Mouse (Mus musculus) MEL (cell line): ENCODE data around the gene Dhh. TPM values are rescaled to one million over a fixed set of nuclear protein-coding genes. Genes with fewer than 3 reads are reported as not detected.
A peak's percentile ranks its signal among the peaks of the same experiment; 100 is the strongest.

Source experiments
- DNase-seq: peaks from one replicate; pipeline ENCODE4 v3.0.0; 2011; ENCODE audit warnings: low read depth, low spot score
- H3K27ac ChIP-seq: 2 replicates; pipeline ENCODE4 v1.5.1; 2012; ENCODE audit warnings: low read depth, mild to moderate bottlenecking, control low read depth, low read length, moderate library complexity; ENCODE audit not compliant: control insufficient read depth
- H3K27me3 ChIP-seq, 2 experiments: fragments of 150-350 bp in 1 of 2; sonication (generic) in 1 of 2; 2 replicates each; pipeline ENCODE4 v1.6.1; 2012; ENCODE audit warnings: low read length in 2 of 2, mild to moderate bottlenecking in 2 of 2, improper control_type of control experiment in 1 of 2, moderate library complexity in 1 of 2; ENCODE audit not compliant: insufficient read depth in 2 of 2, control insufficient read depth in 1 of 2
- H3K36me3 ChIP-seq, 2 experiments: 2 replicates each; pipeline ENCODE4 v1.6.1; 2012 to 2014; ENCODE audit warnings: low read length in 2 of 2, improper control_type of control experiment in 1 of 2, inconsistent platforms in 1 of 2, mild to moderate bottlenecking in 1 of 2; ENCODE audit not compliant: insufficient read depth in 2 of 2, control insufficient read depth in 1 of 2
- H3K4me1 ChIP-seq, 2 experiments: fragments of 150-350 bp in 1 of 2; sonication (generic) in 1 of 2; 2 replicates each; pipeline ENCODE4 v1.6.1; 2012; ENCODE audit warnings: low read length in 2 of 2, improper control_type of control experiment in 1 of 2, mild to moderate bottlenecking in 1 of 2; ENCODE audit not compliant: insufficient read depth in 2 of 2, control insufficient read depth in 1 of 2
- H3K4me3 ChIP-seq, 2 experiments: fragments of 150-350 bp in 1 of 2; sonication (generic) in 1 of 2; 2 replicates each; pipeline ENCODE4 v1.5.1; 2012; ENCODE audit warnings: low read depth in 2 of 2, low read length in 2 of 2, mild to moderate bottlenecking in 2 of 2, moderate library complexity in 2 of 2, control low read depth in 1 of 2, improper control_type of control experiment in 1 of 2; ENCODE audit not compliant: control insufficient read depth in 1 of 2, insufficient read depth in 1 of 2
- H3K79me2 ChIP-seq: 2 replicates; pipeline ENCODE4 v1.6.1; 2012; ENCODE audit warnings: mild to moderate bottlenecking, low read length, moderate library complexity; ENCODE audit not compliant: control insufficient read depth, poor library complexity, insufficient read depth
- H3K9ac ChIP-seq: 2 replicates; pipeline ENCODE4 v1.6.1; 2012; ENCODE audit warnings: low read depth, mild to moderate bottlenecking, control low read depth, low read length, moderate library complexity; ENCODE audit not compliant: control insufficient read depth, poor library complexity, severe bottlenecking
- H3K9me3 ChIP-seq: fragments of 150-350 bp; sonication (generic); replicated peaks from 2 replicates; pipeline ENCODE4 v1.6.1; 2012; ENCODE audit warnings: mild to moderate bottlenecking, low read length, improper control_type of control experiment, moderate library complexity; ENCODE audit not compliant: insufficient read depth
- BHLHE40 ChIP-seq: IDR thresholded peaks from 2 replicates; pipeline ENCODE4 v1.6.1; 2012; ENCODE audit warnings: low read depth, mild to moderate bottlenecking, inconsistent platforms, low read length, improper control_type of control experiment, borderline replicate concordance
- CHD1 ChIP-seq: IDR thresholded peaks from 2 replicates; pipeline ENCODE4 v1.6.1; 2012; ENCODE audit warnings: low read depth, mild to moderate bottlenecking, inconsistent platforms, low read length, improper control_type of control experiment
- CTCF ChIP-seq, 3 experiments: IDR thresholded peaks in 2 of 3; conservative IDR thresholded peaks in 1 of 3; 2 replicates each; pipeline ENCODE4 v1.5.1; 2011 to 2012; ENCODE audit warnings: low read length in 3 of 3, low read depth in 2 of 3, mild to moderate bottlenecking in 2 of 3, improper control_type of control experiment in 1 of 3, inconsistent platforms in 1 of 3, mixed read lengths in 1 of 3, moderate library complexity in 1 of 3; ENCODE audit not compliant: control insufficient read depth in 1 of 3, insufficient read depth in 1 of 3, poor library complexity in 1 of 3, severe bottlenecking in 1 of 3
- E2F4 ChIP-seq: IDR thresholded peaks from 2 replicates; pipeline ENCODE4 v1.6.1; 2011; ENCODE audit warnings: low read depth, low read length, improper control_type of control experiment, borderline replicate concordance
- ETS1 ChIP-seq: IDR thresholded peaks from 2 replicates; pipeline ENCODE4 v1.6.1; 2012; ENCODE audit warnings: low read depth, mild to moderate bottlenecking, inconsistent platforms, low read length, improper control_type of control experiment, moderate library complexity
- GABPA ChIP-seq: IDR thresholded peaks from 2 replicates; pipeline ENCODE4 v1.6.1; 2012; ENCODE audit warnings: low read depth, mild to moderate bottlenecking, inconsistent platforms, low read length, improper control_type of control experiment, moderate library complexity
- GATA1 ChIP-seq: IDR thresholded peaks from 2 replicates; pipeline ENCODE4 v1.6.1; 2011; ENCODE audit warnings: low read depth, low read length, improper control_type of control experiment
- HCFC1 ChIP-seq: IDR thresholded peaks from 2 replicates; pipeline ENCODE4 v1.6.1; 2012; ENCODE audit warnings: low read depth, mild to moderate bottlenecking, inconsistent platforms, low read length, improper control_type of control experiment, moderate library complexity
- JUND ChIP-seq: IDR thresholded peaks from 2 replicates; pipeline ENCODE4 v1.6.1; 2011; ENCODE audit warnings: low read depth, mild to moderate bottlenecking, improper control_type of control experiment, low read length
- KAT2A ChIP-seq: conservative IDR thresholded peaks from 2 replicates; pipeline ENCODE4 v1.6.1; 2012; ENCODE audit warnings: low read depth, low read length, improper control_type of control experiment, inconsistent platforms
- MAFK ChIP-seq: IDR thresholded peaks from 2 replicates; pipeline ENCODE4 v1.6.1; 2011; ENCODE audit warnings: low read depth, mild to moderate bottlenecking, low read length, improper control_type of control experiment, borderline replicate concordance
- MAX ChIP-seq: IDR thresholded peaks from 2 replicates; pipeline ENCODE4 v1.6.1; 2011; ENCODE audit warnings: low read length, improper control_type of control experiment
- MAZ ChIP-seq: IDR thresholded peaks from 2 replicates; pipeline ENCODE4 v1.6.1; 2012; ENCODE audit warnings: low read depth, mild to moderate bottlenecking, inconsistent platforms, low read length, improper control_type of control experiment
- MEF2A ChIP-seq: IDR thresholded peaks from 2 replicates; pipeline ENCODE4 v1.6.1; 2014; ENCODE audit warnings: low read depth, mild to moderate bottlenecking, inconsistent platforms, low read length, improper control_type of control experiment; ENCODE audit not compliant: poor library complexity, insufficient replicate concordance, severe bottlenecking; ENCODE audit errors: extremely low read depth
- MXI1 ChIP-seq: IDR thresholded peaks from 2 replicates; pipeline ENCODE4 v1.6.1; 2011; ENCODE audit warnings: mild to moderate bottlenecking, low read depth, low read length, improper control_type of control experiment
- MYB ChIP-seq: IDR thresholded peaks from 2 replicates; pipeline ENCODE4 v1.6.1; 2011; ENCODE audit warnings: mild to moderate bottlenecking, low read depth, low read length, improper control_type of control experiment
- MYC ChIP-seq: IDR thresholded peaks from 2 replicates; pipeline ENCODE4 v1.6.1; 2011; ENCODE audit warnings: low read depth, mild to moderate bottlenecking, low read length, improper control_type of control experiment, moderate library complexity
- NELFE ChIP-seq: IDR thresholded peaks from 2 replicates; pipeline ENCODE4 v1.6.1; 2011; ENCODE audit warnings: low read depth, low read length, improper control_type of control experiment
- NRF1 ChIP-seq: IDR thresholded peaks from 2 replicates; pipeline ENCODE4 v1.6.1; 2014; ENCODE audit warnings: low read depth, mild to moderate bottlenecking, inconsistent platforms, low read length, improper control_type of control experiment, moderate library complexity; ENCODE audit not compliant: poor library complexity, insufficient read depth, severe bottlenecking
- POLR2A ChIP-seq, 2 experiments: IDR thresholded peaks; 2 replicates each; pipeline ENCODE4 v1.6.1; 2011 to 2012; ENCODE audit warnings: low read length in 2 of 2, mild to moderate bottlenecking in 2 of 2, control low read depth in 1 of 2, improper control_type of control experiment in 1 of 2, low read depth in 1 of 2, moderate library complexity in 1 of 2; ENCODE audit not compliant: control insufficient read depth in 1 of 2, insufficient read depth in 1 of 2, poor library complexity in 1 of 2
- POLR2AphosphoS2 ChIP-seq: IDR thresholded peaks from 2 replicates; pipeline ENCODE4 v1.6.1; 2011; ENCODE audit warnings: low read length, improper control_type of control experiment
- RAD21 ChIP-seq: IDR thresholded peaks from 2 replicates; pipeline ENCODE4 v1.6.1; 2011; ENCODE audit warnings: mild to moderate bottlenecking, low read depth, low read length, improper control_type of control experiment
- RCOR1 ChIP-seq: IDR thresholded peaks from 2 replicates; pipeline ENCODE4 v1.6.1; 2012; ENCODE audit warnings: low read depth, mild to moderate bottlenecking, inconsistent platforms, low read length, improper control_type of control experiment
- SIN3A ChIP-seq: IDR thresholded peaks from 2 replicates; pipeline ENCODE4 v1.6.1; 2012; ENCODE audit warnings: low read length, improper control_type of control experiment, inconsistent platforms
- SMC3 ChIP-seq: IDR thresholded peaks from 2 replicates; pipeline ENCODE4 v1.6.1; 2011; ENCODE audit warnings: low read depth, low read length, improper control_type of control experiment
- TAL1 ChIP-seq: IDR thresholded peaks from 2 replicates; pipeline ENCODE4 v1.6.1; 2012; ENCODE audit warnings: mild to moderate bottlenecking, inconsistent platforms, low read length, moderate library complexity, mixed read lengths
- TBP ChIP-seq: IDR thresholded peaks from 2 replicates; pipeline ENCODE4 v1.8.0; 2011; ENCODE audit warnings: low read depth, low read length, improper control_type of control experiment
- TCF12 ChIP-seq: IDR thresholded peaks from 2 replicates; pipeline ENCODE4 v1.6.1; 2014; ENCODE audit warnings: low read depth, mild to moderate bottlenecking, inconsistent platforms, low read length, improper control_type of control experiment, moderate library complexity
- UBTF ChIP-seq: IDR thresholded peaks from 2 replicates; pipeline ENCODE4 v1.6.1; 2012; ENCODE audit warnings: low read depth, mild to moderate bottlenecking, inconsistent platforms, low read length, improper control_type of control experiment, moderate library complexity, borderline replicate concordance; ENCODE audit not compliant: insufficient read depth
- USF1 ChIP-seq: IDR thresholded peaks from 2 replicates; pipeline ENCODE4 v1.6.1; 2014; ENCODE audit warnings: low read depth, mild to moderate bottlenecking, inconsistent platforms, low read length, improper control_type of control experiment, moderate library complexity
- USF2 ChIP-seq, 2 experiments: IDR thresholded peaks; 2 replicates each; pipeline ENCODE4 v1.6.1; 2011 to 2012; ENCODE audit warnings: improper control_type of control experiment in 2 of 2, low read length in 2 of 2, borderline replicate concordance in 1 of 2, inconsistent platforms in 1 of 2, low read depth in 1 of 2, mild to moderate bottlenecking in 1 of 2; ENCODE audit not compliant: insufficient read depth in 1 of 2
- ZC3H11A ChIP-seq: IDR thresholded peaks from 2 replicates; pipeline ENCODE4 v1.6.1; 2012; ENCODE audit warnings: low read depth, mild to moderate bottlenecking, inconsistent platforms, low read length, improper control_type of control experiment
- ZKSCAN1 ChIP-seq: IDR thresholded peaks from 2 replicates; pipeline ENCODE4 v1.6.1; 2012; ENCODE audit warnings: low read depth, mild to moderate bottlenecking, inconsistent platforms, low read length, improper control_type of control experiment, moderate library complexity
- ZMIZ1 ChIP-seq: IDR thresholded peaks from 2 replicates; pipeline ENCODE4 v1.6.1; 2012; ENCODE audit warnings: low read depth, mild to moderate bottlenecking, inconsistent platforms, low read length, improper control_type of control experiment, moderate library complexity
- polyA plus RNA-seq, 2 experiments: library from polyadenylated mRNA; stranded (reverse) in 1 of 2; unstranded in 1 of 2; fragments of >175 nt in 1 of 2; fragments of >200 nt in 1 of 2; gene quantifications; 2 replicates each; pipeline versions ENCODE4 v1.2.1 to v1.2.4; 2012; ENCODE audit warnings: low replicate concordance in 2 of 2, low read depth in 1 of 2; ENCODE audit not compliant: insufficient read length in 2 of 2, insufficient read depth in 1 of 2, missing spikeins in 1 of 2
- total RNA-seq: library from RNA; depleted of rRNA; stranded (reverse); fragments of 300-350 nt; gene quantifications from 2 replicates; pipeline ENCODE4 v1.2.3, GENCODE M21; 2012

The Dhh gene
- total and polyA plus RNA-seq, 3 experiments: 0.12 TPM; not detected in 2

GRCm38 (mm10) chr15:98934217-98934839 lies 36.0 kb upstream of the Dhh start, which contains the start of gene Tuba1b (continued):
- TF ChIP-seq MYC (peak; percentile 91), POLR2AphosphoS2 (peak; percentile 99), E2F4 (no peak)

GRCm38 (mm10) chr15:98933833-98934216 lies 35.5 kb upstream of the Dhh start:
- Histone ChIP-seq H3K9ac (peak overlapping the region; percentile 86), H3K27me3 (no peaks in the 10 kb centered on the region), H3K27ac (peak overlapping the region; percentile 93), H3K4me1 (peaks cover 5 to 7% of the 10 kb centered on the region in 2 experiments; a peak in 3 of 4 replicates), H3K79me2 (peaks cover 21% of the 10 kb centered on the region), H3K9me3 (no peaks in the 10 kb centered on the region), H3K4me3 (peak overlapping the region; percentile 61 to 83), H3K36me3 (peaks cover 2 to 12% of the 10 kb centered on the region in 2 experiments; a peak in 3 of 4 replicates)
- peak; percentile 99 for DNase-seq
- TF ChIP-seq UBTF (no peak), HCFC1 (peak; percentile 71), CTCF (IDR thresholded peaks at IDR 0.05 in 2 of 3, conservative IDR thresholded peaks at IDR 0.05 in 1 of 3; ENCODE audit: control insufficient read depth in 1 of 3, insufficient read depth in 1 of 3, low read depth in 2 of 3, low read length in 3 of 3, poor library complexity in 1 of 3, severe bottlenecking in 1 of 3) (no peak), USF1 (no peak), MXI1 (no peak), ZMIZ1 (no peak), TCF12 (0 out of 2 replicates have a peak, but pooled peaks have one; percentile 3), ETS1 (no peak), NRF1 (peak; percentile 97), MAFK (no peak), CHD1 (no peak; the same call in 1 of the 2 replicates), SMC3 (no peak), ZC3H11A (no peak), GABPA (no peak), MYC (peak; percentile 66; the same call in 1 of the 2 replicates), MAX (peak; percentile 65; the same call in 1 of the 2 replicates), TBP (no peak), KAT2A (peak; percentile 53), MEF2A (no peak), RCOR1 (no peak), POLR2A (IDR thresholded peaks at IDR 0.05; ENCODE audit: control insufficient read depth in 1 of 2, insufficient read depth in 1 of 2, low read depth in 1 of 2, low read length in 2 of 2, poor library complexity in 1 of 2) (peak in 1 of 2 experiments; percentile 56; a peak in 2 of 4 replicates), MAZ (no peak), GATA1 (no peak), USF2 (IDR thresholded peaks at IDR 0.05; ENCODE audit: borderline replicate concordance in 1 of 2, insufficient read depth in 1 of 2, low read depth in 1 of 2, low read length in 2 of 2) (no peak), JUND (no peak), ZKSCAN1 (no peak), NELFE (no peak), RAD21 (no peak), MYB (no peak), SIN3A (no peak), TAL1 (no peak), E2F4 (peak; percentile 99), BHLHE40 (no peak; the same call in 1 of the 2 replicates), POLR2AphosphoS2 (0 out of 2 replicates have a peak, but pooled peaks have one; percentile 34)
